Mouse (Mus musculus): ENCODE measurements at regions not wholly inside any gene's neighbourhood (a gene's known extent, or its start where the extent isn't known, plus 50 kb on each side); places are given as distances from the start of the nearest gene placed in this dataset.

DNA sequence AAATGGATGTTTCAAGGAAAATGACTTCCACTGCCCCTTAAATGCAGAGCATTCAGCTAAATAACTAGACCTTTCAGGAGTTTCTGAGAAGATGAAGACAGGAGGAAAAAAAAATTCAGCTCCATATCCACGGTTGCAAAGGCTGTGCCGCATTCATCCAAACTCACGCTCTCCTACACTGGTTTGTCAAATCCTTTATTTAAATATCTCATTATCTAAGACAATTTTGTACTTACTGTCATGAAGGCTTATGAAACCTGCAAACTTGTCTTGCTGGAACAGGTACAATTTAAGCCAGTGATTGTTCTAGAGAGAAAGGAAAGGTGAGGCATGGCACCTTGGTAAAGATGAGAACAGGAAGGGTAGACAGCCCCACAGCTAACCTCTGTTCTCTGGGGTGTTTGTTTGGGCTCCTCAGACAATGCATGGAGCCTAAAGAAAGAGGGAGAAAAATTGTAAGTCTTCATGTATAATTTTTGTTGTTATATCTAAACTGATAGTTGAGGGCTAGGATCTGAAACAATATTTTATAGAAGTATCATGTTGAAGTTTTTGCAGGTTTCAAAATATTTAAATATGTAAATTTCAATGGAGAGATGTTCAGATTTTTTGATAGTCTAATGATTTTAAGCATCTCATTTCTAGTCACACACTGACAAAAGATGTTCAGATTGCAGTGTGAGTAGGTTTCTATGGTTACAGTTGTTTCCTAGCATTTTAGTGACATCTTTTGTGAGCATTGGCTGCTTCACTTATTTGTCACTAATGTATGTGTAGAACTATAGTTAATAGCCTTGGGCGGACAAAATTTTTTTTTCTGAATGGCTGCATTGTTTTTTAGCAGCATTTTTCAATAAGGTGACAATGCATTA lies 321.2 kb upstream of the Prkd1 start:
- Histone ChIP-seq H3K9ac (no peak overlapping the region), H3K36me3 (ENCODE audit: poor library complexity, severe bottlenecking) (no peaks in the 10 kb centered on the region), H3K4me2 (no peak overlapping the region), H3K9me3 (replicated peaks) (no peaks in the 10 kb centered on the region), H3K4me3 (no peak overlapping the region), H3K4me1 (peaks cover 30% of the 10 kb centered on the region), H3K27ac (peak overlapping the region; percentile 70), H3K27me3 (no peaks in the 10 kb centered on the region)
- 37% methylated on average over 4 of the region's 4 CpGs for WGBS
- ATAC-seq: peak; percentile 85

DNA sequence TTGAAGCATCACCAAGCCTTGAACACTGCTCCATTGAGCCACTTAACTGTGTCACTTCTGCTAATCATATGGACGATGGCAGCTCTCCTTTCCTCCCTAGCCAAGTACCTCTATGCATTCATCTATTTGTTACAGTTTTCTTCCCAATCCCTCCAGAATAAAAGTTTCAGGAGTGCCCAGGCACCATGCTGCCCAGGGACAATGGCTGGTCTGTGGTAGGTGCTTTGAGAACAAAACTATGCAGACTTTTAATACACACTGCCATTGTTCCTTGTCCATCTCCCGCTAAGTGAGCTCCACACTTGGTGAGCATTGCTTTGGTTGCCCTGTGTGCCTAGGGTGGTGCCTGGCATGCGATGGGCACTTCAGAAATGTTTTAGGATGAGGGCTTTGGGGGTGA lies 320.5 kb upstream of the Prkd1 start:
- H3K27me3 ChIP-seq: no peaks in the 10 kb centered on the region
- H3K4me2 ChIP-seq: no peak overlapping the region
- H3K9me3 ChIP-seq (replicated peaks): no peaks in the 10 kb centered on the region
- peak; percentile 31; the same call in 1 of the 2 replicates for ATAC-seq
- H3K4me3 ChIP-seq: no peak overlapping the region
- H3K9ac ChIP-seq: no peak overlapping the region
- 7% methylated on average over 3 of the region's 3 CpGs for WGBS
- H3K27ac ChIP-seq: peak overlapping the region; percentile 70
- peaks cover 30% of the 10 kb centered on the region for H3K4me1 ChIP-seq
- no peaks in the 10 kb centered on the region for H3K36me3 ChIP-seq (ENCODE audit: poor library complexity, severe bottlenecking)

DNA sequence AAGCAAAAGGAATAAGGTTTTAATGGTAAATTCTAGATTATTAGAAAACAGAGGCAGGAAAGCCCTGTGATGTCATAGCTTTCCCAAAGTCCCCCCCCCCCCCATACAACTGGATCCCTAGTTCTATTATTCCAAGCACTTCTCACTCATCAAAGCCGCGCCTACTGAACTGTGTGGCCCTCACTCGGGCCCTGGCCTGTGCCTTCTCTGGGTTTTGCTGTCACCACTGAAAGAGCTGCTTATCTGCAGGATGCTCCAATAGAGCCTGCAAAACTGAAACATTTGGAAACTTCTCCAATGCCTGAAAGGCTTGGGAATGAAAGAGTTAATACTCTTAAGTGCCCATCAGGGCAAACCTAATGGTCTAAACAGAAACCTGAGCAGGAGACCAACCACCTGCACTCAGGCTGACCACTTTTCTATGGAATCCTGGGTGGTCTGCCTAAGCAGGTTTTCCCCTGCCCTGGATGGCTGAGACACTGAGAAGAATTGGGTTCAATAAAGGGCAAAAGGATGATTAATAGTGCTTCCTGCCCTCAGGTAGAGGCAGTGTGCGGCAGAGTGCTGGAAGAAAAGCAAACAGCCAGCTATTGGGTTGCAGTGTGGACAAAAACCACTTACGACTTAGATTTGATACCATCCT lies 318.4 kb upstream of the Prkd1 start:
- Histone ChIP-seq H3K27ac (no peak overlapping the region), H3K4me2 (no peak overlapping the region), H3K36me3 (ENCODE audit: poor library complexity, severe bottlenecking) (no peaks in the 10 kb centered on the region), H3K27me3 (no peaks in the 10 kb centered on the region), H3K9me3 (replicated peaks) (no peaks in the 10 kb centered on the region), H3K9ac (no peak overlapping the region), H3K4me1 (peaks cover 30% of the 10 kb centered on the region), H3K4me3 (no peak overlapping the region)
- no peak for ATAC-seq
- 57% methylated on average over 5 of the region's 5 CpGs for WGBS

DNA sequence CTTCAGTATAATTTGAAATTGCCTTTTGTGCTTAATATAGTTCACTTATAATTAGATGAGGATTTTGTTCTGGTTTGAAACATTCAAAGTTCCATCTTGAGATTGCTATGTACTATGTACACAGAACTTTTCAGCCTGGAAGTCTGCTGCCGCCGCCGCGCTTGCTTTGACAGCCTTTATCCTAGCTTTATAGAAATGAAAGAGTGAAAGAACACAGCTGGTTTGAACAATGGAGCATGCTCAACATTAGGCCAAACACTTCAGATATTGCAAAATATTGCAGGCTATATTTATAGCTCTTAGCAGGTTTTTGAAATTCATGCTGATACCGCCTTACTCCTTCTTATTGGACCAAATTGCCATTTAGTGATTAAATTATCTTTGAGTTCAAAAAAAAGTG lies 305.1 kb upstream of the Prkd1 start:
- Histone ChIP-seq H3K27ac (no peak overlapping the region), H3K4me1 (no peaks in the 10 kb centered on the region), H3K36me3 (ENCODE audit: poor library complexity, severe bottlenecking) (no peaks in the 10 kb centered on the region), H3K4me3 (no peak overlapping the region), H3K4me2 (no peak overlapping the region), H3K27me3 (no peaks in the 10 kb centered on the region), H3K9ac (no peak overlapping the region), H3K9me3 (replicated peaks) (no peaks in the 10 kb centered on the region)
- no peak for ATAC-seq
- 92% methylated on average over 5 of the region's 5 CpGs for WGBS

DNA sequence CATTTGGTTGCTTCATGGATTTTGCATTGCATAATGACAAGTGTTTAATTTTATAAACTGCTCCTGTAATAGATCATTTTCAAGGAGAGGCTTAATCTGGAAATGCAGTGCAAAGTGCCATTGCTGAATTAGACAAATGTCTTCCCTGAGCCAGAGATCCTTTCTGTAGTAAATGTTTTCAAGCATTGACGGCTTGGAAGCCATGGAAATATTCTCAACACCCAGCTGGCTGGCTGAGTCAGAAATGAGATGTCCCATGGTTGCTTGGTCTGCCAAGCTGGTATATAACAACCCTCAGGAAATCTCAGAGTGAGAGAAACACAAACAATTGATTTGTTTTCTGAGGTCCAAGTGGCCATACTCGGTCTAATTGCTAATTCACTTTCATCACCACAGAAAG lies 298.1 kb upstream of the Prkd1 start:
- Histone ChIP-seq H3K9ac (no peak overlapping the region), H3K4me3 (no peak overlapping the region), H3K4me1 (peaks cover 6% of the 10 kb centered on the region; the same call in 1 of the 2 replicates), H3K27me3 (no peaks in the 10 kb centered on the region), H3K36me3 (ENCODE audit: poor library complexity, severe bottlenecking) (no peaks in the 10 kb centered on the region), H3K27ac (no peak overlapping the region), H3K9me3 (replicated peaks) (no peaks in the 10 kb centered on the region), H3K4me2 (no peak overlapping the region)
- WGBS: 72% methylated on average over 2 of the region's 2 CpGs
- ATAC-seq: no peak

DNA sequence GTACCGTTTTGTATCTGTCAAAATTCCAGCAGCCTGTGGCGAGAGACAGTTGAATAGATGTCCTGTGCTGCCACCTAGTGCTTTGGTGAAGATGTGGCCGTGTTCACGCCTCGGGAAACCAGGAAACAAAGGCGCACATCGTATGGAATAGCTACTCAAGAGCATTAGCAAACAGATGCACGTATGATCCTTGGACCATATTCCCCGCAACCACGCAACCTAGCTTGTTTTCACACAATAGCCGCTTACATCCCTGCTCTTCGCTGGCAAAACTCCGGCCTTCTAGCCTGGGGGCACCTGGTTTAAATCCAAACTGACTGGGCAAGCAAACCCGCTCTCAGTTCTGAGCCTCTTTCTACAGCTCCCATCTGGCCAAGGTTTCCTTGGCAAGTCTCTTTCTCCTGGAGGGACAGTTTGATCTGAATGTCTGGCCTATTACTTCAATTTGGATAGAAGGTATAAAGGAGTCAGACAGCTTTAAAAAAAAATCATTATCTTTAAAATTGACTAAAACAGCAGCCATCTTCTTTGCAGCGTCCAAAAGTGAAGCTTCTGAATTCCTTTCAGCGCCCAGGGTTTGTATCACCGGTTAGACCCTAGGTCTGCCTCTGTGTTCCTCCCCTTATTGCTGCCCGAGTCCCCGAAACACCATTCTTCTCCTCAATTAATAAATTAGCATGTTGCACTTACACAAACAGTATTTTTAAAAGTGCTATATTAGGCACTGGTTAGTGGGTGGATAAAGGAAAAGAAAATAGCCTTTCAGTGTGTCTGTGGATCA lies 295.0 kb upstream of the Prkd1 start:
- Histone ChIP-seq H3K27ac (peak overlapping the region; percentile 70), H3K4me1 (peaks cover 6% of the 10 kb centered on the region; the same call in 1 of the 2 replicates), H3K36me3 (ENCODE audit: poor library complexity, severe bottlenecking) (no peaks in the 10 kb centered on the region), H3K27me3 (no peaks in the 10 kb centered on the region), H3K9me3 (replicated peaks) (no peaks in the 10 kb centered on the region), H3K4me2 (peak overlapping the region; percentile 56), H3K4me3 (peak overlapping the region; percentile 30), H3K9ac (peak overlapping the region; percentile 65)
- WGBS: 17% methylated on average over 19 of the region's 19 CpGs
- ATAC-seq: peak; percentile 92

DNA sequence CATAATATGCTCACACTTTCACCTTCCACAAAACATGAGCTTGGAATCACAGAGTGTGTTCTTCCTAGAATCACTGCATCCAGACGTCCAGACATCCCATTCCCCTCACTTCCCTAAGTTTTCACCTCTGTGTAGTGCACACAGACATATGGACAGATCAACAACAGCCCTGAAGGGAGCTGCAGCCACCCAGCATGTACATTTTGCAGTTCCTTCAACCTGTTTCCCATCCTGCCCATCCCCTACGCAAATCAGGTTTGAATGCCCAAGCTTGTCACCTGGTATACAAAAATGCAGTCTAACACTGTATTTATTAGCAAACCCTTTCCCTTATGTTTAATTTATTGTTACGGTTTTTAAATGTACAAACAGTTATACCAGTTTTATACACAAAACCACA lies 294.4 kb upstream of the Prkd1 start:
- Histone ChIP-seq H3K4me2 (peak overlapping the region; percentile 56), H3K9ac (no peak overlapping the region)
- 40% methylated on average over 3 of the region's 3 CpGs for WGBS

DNA sequence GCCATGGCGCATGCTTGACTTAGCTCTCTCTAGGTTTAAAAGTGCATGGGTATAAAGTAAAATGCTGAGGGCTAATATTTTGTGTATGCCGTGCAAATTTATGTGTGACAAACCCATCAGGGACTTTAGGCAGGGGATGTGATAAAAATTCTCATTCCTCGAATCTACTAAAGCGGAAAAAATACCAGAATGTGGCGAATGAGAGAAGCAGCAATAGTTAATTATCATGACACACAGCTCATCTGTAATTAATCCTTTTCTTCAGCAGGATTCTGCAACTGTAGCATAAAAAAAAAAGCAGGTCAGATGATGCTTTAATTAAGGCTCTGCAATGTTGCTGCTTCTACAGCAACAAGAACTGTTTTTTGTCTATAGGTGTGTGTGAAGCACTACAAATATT lies 286.6 kb upstream of the Prkd1 start:
- no peaks in the 10 kb centered on the region for H3K9me3 ChIP-seq (replicated peaks)
- H3K4me2 ChIP-seq: no peak overlapping the region
- H3K36me3 ChIP-seq (ENCODE audit: poor library complexity, severe bottlenecking): no peaks in the 10 kb centered on the region
- peak overlapping the region; percentile 44; the same call in 1 of the 2 replicates for H3K27ac ChIP-seq
- H3K9ac ChIP-seq: no peak overlapping the region
- no peaks in the 10 kb centered on the region for H3K27me3 ChIP-seq
- peaks cover 8% of the 10 kb centered on the region for H3K4me1 ChIP-seq
- 61% methylated on average over 5 of the region's 5 CpGs for WGBS
- no peak overlapping the region for H3K4me3 ChIP-seq
- ATAC-seq: no peak

More for the DNA sequence above, 294.4 kb upstream of the Prkd1 start:
- peaks cover 6% of the 10 kb centered on the region; the same call in 1 of the 2 replicates for H3K4me1 ChIP-seq
- H3K4me3 ChIP-seq: no peak overlapping the region
- no peaks in the 10 kb centered on the region for H3K9me3 ChIP-seq (replicated peaks)
- no peaks in the 10 kb centered on the region for H3K27me3 ChIP-seq
- no peaks in the 10 kb centered on the region for H3K36me3 ChIP-seq (ENCODE audit: poor library complexity, severe bottlenecking)
- ATAC-seq: peak; percentile 52
- H3K27ac ChIP-seq: peak overlapping the region; percentile 21; the same call in 1 of the 2 replicates

DNA sequence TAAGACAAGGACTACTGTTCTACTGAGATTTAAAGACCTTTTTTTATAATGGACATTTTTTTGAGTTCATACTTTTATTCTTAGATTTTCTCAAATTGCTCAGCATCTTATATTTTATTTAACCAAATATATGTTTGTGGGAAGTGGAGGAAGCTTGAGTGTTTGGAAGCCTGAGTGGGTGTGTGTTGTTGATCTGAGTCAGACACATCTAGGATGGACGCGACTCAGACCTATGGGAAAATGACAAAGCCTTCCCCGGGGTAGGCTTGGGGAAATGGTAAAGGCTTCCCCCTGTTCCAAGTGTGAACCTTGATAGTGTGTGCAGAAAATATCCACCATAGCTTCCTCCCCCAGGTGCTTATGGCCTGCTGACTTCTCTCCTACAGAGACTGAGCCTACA lies 283.6 kb upstream of the Prkd1 start:
- Histone ChIP-seq H3K4me2 (no peak overlapping the region), H3K27me3 (no peaks in the 10 kb centered on the region), H3K4me1 (peaks cover 8% of the 10 kb centered on the region), H3K36me3 (ENCODE audit: poor library complexity, severe bottlenecking) (no peaks in the 10 kb centered on the region), H3K27ac (no peak overlapping the region), H3K9me3 (replicated peaks) (no peaks in the 10 kb centered on the region), H3K9ac (no peak overlapping the region), H3K4me3 (no peak overlapping the region)
- 96% methylated on average over 3 of the region's 3 CpGs for WGBS
- ATAC-seq: no peak

DNA sequence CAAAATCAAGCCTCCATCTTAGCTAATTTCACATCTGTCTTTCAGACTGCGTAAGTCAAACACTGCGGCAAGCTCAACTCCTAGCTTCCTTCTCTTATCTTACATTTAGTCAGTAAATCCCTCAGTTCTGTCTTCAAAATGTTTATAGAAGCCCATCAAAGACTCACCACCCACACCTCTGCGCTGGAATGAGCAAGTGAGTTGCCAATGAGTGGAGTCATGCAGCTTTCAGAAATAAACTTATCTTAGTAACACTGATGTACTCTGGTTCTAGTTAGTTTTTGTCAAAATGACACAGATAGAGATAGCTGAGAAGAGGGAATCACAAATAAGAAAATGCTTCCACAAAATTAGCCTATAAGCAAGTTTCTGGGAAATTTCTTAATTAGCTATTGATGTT lies 280.7 kb upstream of the Prkd1 start:
- Histone ChIP-seq H3K4me3 (no peak overlapping the region), H3K4me1 (no peaks in the 10 kb centered on the region), H3K4me2 (no peak overlapping the region), H3K9me3 (replicated peaks) (no peaks in the 10 kb centered on the region), H3K27ac (no peak overlapping the region), H3K36me3 (ENCODE audit: poor library complexity, severe bottlenecking) (no peaks in the 10 kb centered on the region), H3K9ac (no peak overlapping the region), H3K27me3 (no peaks in the 10 kb centered on the region)
- no peak for ATAC-seq
- 92% methylated on average over 3 of the region's 3 CpGs for WGBS

DNA sequence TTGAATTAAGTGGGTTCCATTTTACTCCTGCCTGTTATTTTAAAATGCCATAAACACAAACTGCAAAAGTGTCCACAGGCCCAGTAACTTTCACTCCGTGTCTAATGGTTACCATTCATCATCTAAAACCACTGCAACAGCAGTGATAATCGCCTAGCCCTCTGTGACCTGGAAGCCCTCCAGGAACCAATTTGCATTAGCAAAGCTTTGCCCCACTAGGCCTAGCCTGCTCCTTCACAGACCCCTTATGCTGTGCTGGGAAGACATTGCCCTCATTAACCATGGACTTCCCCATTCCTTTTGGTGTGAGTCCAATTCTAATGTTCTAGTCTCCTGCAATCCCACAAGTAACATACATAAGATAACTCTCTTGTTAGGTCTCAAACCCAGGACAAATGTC lies 277.3 kb upstream of the Prkd1 start:
- Histone ChIP-seq H3K27me3 (no peaks in the 10 kb centered on the region), H3K9me3 (replicated peaks) (no peaks in the 10 kb centered on the region), H3K4me2 (no peak overlapping the region), H3K36me3 (ENCODE audit: poor library complexity, severe bottlenecking) (no peaks in the 10 kb centered on the region), H3K4me3 (no peak overlapping the region), H3K9ac (no peak overlapping the region), H3K27ac (no peak overlapping the region), H3K4me1 (no peaks in the 10 kb centered on the region)
- ATAC-seq: no peak
- WGBS: 43% methylated on average over 2 of the region's 2 CpGs

DNA sequence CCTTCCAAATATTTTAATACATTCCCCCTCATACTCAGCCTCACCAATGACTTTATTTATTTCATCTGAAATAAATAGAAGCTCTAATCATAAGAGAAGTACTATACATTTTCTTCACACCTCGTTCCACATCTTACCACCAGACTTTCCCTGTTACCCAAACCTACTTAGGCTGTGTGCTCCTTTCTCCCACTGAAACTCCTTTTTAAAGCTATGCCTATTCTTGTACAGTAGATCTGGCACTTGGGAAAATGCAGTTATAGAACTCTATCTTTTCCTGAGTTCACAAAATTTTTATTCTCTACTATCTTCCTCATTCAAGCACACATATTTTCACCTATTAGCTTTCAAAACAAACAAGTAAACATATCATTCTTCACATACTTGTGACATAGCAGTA lies 272.8 kb upstream of the Prkd1 start:
- Histone ChIP-seq H3K4me2 (no peak overlapping the region), H3K4me3 (no peak overlapping the region), H3K9me3 (replicated peaks) (no peaks in the 10 kb centered on the region), H3K27me3 (no peaks in the 10 kb centered on the region), H3K27ac (no peak overlapping the region), H3K9ac (no peak overlapping the region), H3K36me3 (ENCODE audit: poor library complexity, severe bottlenecking) (no peaks in the 10 kb centered on the region), H3K4me1 (no peaks in the 10 kb centered on the region)
- 89% methylated on average over 1 of the region's 1 CpGs for WGBS
- no peak for ATAC-seq
